Mouse (Mus musculus) embryonic facial prominence, embryonic 12.5 days (tissue): ENCODE measurements around the gene Zfp212. TPM values are rescaled to one million over a fixed set of nuclear protein-coding genes. Genes with fewer than 3 reads are reported as not detected.

ENCODE experiments used
- ATAC-seq: fragments of 200-750 bp; cut with Nextera tagmentation; 2 replicates; pipeline ENCODE4 v1.8.0; 2017; ENCODE audit not compliant: insufficient number of reproducible peaks, insufficient read depth, low FRiP score, low TSS enrichment
- H3K27ac ChIP-seq: fragments of 300-500 bp; sonication (generic); 2 replicates; pipeline ENCODE4 v1.5.1; 2016; ENCODE audit warnings: mild to moderate bottlenecking
- H3K27me3 ChIP-seq: fragments of 300-500 bp; sonication (generic); 2 replicates; pipeline ENCODE4 v1.6.1; 2016; ENCODE audit warnings: mild to moderate bottlenecking, moderate library complexity
- H3K36me3 ChIP-seq: fragments of 300-500 bp; sonication (generic); 2 replicates; pipeline ENCODE4 v1.6.1; 2016; ENCODE audit warnings: mild to moderate bottlenecking
- H3K4me1 ChIP-seq: fragments of 300-500 bp; sonication (generic); 2 replicates; pipeline ENCODE4 v1.6.1; 2016
- H3K4me2 ChIP-seq: fragments of 300-500 bp; sonication (generic); replicated peaks from 2 replicates; pipeline ENCODE4 v1.6.1; 2016; ENCODE audit warnings: mild to moderate bottlenecking, moderate library complexity
- H3K4me3 ChIP-seq: fragments of 300-500 bp; sonication (generic); 2 replicates; pipeline ENCODE4 v1.5.1; 2016; ENCODE audit warnings: mild to moderate bottlenecking
- H3K9ac ChIP-seq: fragments of 300-500 bp; sonication (generic); 2 replicates; pipeline ENCODE4 v1.6.1; 2016; ENCODE audit warnings: mild to moderate bottlenecking, moderate library complexity
- H3K9me3 ChIP-seq: fragments of 300-500 bp; sonication (generic); 2 replicates; pipeline ENCODE4 v1.6.1; 2016; ENCODE audit warnings: mild to moderate bottlenecking, moderate library complexity
- WGBS: fragments of 180-500 bp; shearing (Covaris S2); methylation state at CpG from one replicate; pipeline ENCODE4 v1.1.7; 2016; 5-methylcytosine and 5-hydroxymethylcytosine counted together
- polyA plus RNA-seq: library from polyadenylated mRNA; unstranded; fragments of >200 nt; fragmentation: Nextera tagmentation; extraction: Ambion mirVana; gene quantifications from 2 replicates; pipeline ENCODE4 v1.2.1, GENCODE M21; 2016

The Zfp212 gene
- polyA plus RNA-seq, 1 experiment from 2014 or later, result 21.8 TPM

GRCm38 (mm10) chr6:47904361-47904760, 15.9 kb upstream of the Zfp212 start:
- Histone ChIP-seq H3K4me2 (no peak overlapping the region), H3K27ac (no peak overlapping the region), H3K4me1 (no peaks in the 10 kb centered on the region), H3K27me3 (peaks cover 15% of the 10 kb centered on the region; the same call in 1 of the 2 replicates), H3K9me3 (0 out of 2 replicates have a peak, but pooled peaks cover 5% of the 10 kb centered on the region), H3K4me3 (no peak overlapping the region), H3K36me3 (peaks cover 85% of the 10 kb centered on the region), H3K9ac (no peak overlapping the region)
- WGBS, result 35% methylated on average over 19 of the region's 19 CpGs
- no peak for ATAC-seq

DNA sequence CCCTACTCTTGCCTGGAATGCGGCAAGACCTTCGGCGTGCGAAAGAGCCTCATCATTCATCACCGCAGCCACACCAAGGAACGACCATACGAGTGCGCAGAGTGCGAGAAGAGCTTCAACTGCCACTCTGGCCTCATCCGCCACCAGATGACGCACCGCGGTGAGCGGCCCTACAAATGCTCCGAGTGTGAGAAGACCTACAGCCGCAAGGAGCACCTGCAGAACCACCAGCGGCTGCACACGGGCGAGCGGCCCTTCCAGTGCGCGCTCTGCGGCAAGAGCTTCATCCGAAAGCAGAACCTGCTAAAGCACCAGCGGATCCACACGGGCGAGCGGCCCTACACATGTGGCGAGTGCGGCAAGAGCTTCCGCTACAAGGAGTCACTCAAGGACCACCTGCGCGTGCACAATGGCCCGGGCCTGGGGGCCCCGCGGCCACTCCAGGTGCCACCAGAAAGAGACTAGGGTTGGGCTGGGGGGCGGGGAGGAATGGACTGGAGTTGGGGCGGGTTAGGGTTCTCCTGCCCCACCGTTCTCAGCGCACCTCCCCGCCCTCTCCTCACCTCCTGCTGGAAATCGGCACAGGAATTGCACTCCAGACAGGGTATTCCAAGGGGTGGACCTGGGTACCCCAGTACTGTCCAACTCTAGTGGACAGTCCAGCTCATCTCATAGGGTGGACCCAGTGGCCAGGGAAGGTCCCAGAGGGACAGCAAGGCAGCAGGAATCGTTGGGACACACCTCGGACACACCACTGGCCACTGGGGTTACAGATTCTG, 15.2 kb upstream of the Zfp212 start:
- no peak overlapping the region for H3K27ac ChIP-seq
- no peak overlapping the region for H3K4me2 ChIP-seq
- no peak for ATAC-seq
- no peaks in the 10 kb centered on the region for H3K4me1 ChIP-seq
- no peak overlapping the region for H3K4me3 ChIP-seq
- no peak overlapping the region for H3K9ac ChIP-seq
- H3K36me3 ChIP-seq, result peaks cover 81% of the 10 kb centered on the region
- H3K27me3 ChIP-seq, result peaks cover 15% of the 10 kb centered on the region; the same call in 1 of the 2 replicates
- 56% methylated on average over 44 of the region's 44 CpGs for WGBS
- H3K9me3 ChIP-seq, result 0 out of 2 replicates have a peak, but pooled peaks cover 5% of the 10 kb centered on the region

- H3K4me1 ChIP-seq, result no peaks in the 10 kb centered on the region
- ATAC-seq, result no peak
- peaks cover 69% of the 10 kb centered on the region for H3K36me3 ChIP-seq
- H3K9ac ChIP-seq, result no peak overlapping the region
- H3K4me2 ChIP-seq, result no peak overlapping the region
- H3K27me3 ChIP-seq, result peaks cover 15% of the 10 kb centered on the region; the same call in 1 of the 2 replicates
- H3K4me3 ChIP-seq, result no peak overlapping the region
- 0 out of 2 replicates have a peak, but pooled peaks cover 5% of the 10 kb centered on the region for H3K9me3 ChIP-seq
- H3K27ac ChIP-seq, result no peak overlapping the region
- 95% methylated on average over 5 of the region's 5 CpGs for WGBS
Observed at GRCm38 (mm10) chr6:47906326-47906725, 13.9 kb upstream of the Zfp212 start.

DNA sequence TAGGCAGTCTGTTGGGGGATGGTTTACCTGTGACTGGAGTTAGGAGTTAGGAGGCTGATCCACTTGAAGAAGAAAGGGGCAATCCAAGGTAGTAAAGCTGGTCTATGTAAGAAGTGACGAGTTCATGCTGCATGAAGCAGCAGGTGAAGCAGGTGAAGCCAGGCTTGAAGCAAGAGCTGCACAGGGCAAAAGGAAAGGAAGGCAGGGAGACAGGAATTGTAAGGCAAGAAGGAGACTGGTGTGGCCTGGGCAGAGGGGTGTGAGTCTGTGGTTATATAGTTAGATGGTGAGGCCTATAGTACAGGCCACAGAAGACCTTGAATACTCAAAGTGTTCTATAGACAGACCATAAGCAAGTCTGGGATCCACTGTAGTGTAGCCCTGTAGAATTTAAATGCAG, 11.3 kb upstream of the Zfp212 start:
- no peak overlapping the region for H3K4me2 ChIP-seq
- H3K27ac ChIP-seq, result no peak overlapping the region
- no peak overlapping the region for H3K4me3 ChIP-seq
- peaks cover 9% of the 10 kb centered on the region; the same call in 1 of the 2 replicates for H3K27me3 ChIP-seq
- H3K9me3 ChIP-seq, result 0 out of 2 replicates have a peak, but pooled peaks cover 5% of the 10 kb centered on the region
- no peaks in the 10 kb centered on the region for H3K4me1 ChIP-seq
- no peak overlapping the region for H3K9ac ChIP-seq
- peaks cover 44% of the 10 kb centered on the region for H3K36me3 ChIP-seq
- 80% methylated on average over 1 of the region's 1 CpGs for WGBS
- no peak for ATAC-seq

DNA sequence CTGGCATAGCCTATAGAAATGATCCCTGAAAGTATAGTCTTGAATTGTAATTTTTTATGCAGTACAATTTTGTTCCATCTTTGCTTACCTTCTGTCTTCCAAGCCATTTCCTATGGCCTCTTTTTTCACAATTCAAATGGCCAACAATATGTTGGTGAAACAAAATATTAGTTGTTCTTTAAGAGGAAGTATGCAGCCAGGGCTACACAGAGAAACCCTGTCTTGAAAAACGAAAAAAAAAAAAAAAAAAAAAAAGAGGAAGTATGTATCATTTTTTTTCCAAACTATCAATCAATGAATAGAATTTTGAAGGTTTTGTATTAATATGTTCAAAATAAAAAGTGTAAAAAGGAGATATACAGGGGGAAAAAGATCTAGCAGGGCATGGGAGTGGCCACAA, 8.6 kb upstream of the Zfp212 start:
- Histone ChIP-seq H3K4me3 (no peak overlapping the region), H3K4me1 (no peaks in the 10 kb centered on the region), H3K9ac (no peak overlapping the region), H3K9me3 (no peaks in the 10 kb centered on the region), H3K4me2 (no peak overlapping the region), H3K36me3 (peaks cover 17% of the 10 kb centered on the region; the same call in 1 of the 2 replicates), H3K27me3 (no peaks in the 10 kb centered on the region), H3K27ac (no peak overlapping the region)
- ATAC-seq, result no peak
- WGBS, result 66% methylated on average over 1 of the region's 1 CpGs

DNA sequence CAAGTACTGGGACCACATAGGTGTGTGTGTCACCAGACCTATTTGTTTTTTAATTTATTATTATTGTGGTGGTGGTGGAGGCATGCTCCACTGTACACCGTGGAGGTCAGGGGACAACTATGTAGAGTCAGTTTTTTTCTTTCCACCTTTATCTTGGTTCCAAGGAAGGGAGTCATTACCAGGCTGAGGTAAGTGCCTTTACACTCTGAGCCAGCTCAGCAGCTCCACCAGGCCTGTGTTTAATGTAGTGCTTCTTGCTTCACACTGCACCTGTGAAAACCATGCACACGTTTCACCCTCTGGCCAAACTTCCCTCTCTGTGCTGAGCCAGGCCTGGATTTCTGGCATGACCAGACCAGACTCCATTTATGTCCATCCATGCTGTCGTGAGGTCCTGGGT, 7.3 kb upstream of the Zfp212 start:
- 64% methylated on average over 3 of the region's 3 CpGs for WGBS
- Histone ChIP-seq H3K4me3 (no peak overlapping the region), H3K27me3 (no peaks in the 10 kb centered on the region), H3K9me3 (no peaks in the 10 kb centered on the region), H3K36me3 (peaks cover 4% of the 10 kb centered on the region; the same call in 1 of the 2 replicates), H3K27ac (no peak overlapping the region), H3K4me2 (no peak overlapping the region), H3K9ac (no peak overlapping the region), H3K4me1 (no peaks in the 10 kb centered on the region)
- no peak for ATAC-seq

DNA sequence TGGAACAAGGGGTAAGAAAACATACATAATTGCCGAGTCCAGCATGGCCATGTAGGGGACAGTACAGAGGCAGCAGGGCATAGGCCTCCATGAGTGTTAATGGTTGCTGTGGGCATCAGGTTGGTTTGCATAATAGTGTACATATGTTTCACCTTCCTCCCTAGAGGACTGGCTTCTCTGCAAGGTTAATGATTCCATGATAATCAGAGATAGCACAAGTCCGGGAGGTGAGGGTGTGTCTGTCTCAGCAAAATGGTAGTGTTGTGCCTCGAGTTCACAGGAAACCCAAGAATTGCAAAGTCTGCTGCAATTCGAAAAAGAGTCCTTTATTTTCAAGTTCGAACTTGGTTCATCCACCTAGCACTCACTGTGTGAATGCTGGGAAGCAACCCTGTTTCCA, 3.2 kb upstream of the Zfp212 start:
- WGBS, result 75% methylated on average over 5 of the region's 5 CpGs
- Histone ChIP-seq H3K4me3 (no peak overlapping the region), H3K4me1 (peaks cover 9% of the 10 kb centered on the region), H3K27me3 (no peaks in the 10 kb centered on the region), H3K36me3 (no peaks in the 10 kb centered on the region), H3K9ac (no peak overlapping the region), H3K4me2 (no peak overlapping the region), H3K9me3 (no peaks in the 10 kb centered on the region), H3K27ac (no peak overlapping the region)
- no peak for ATAC-seq

- Histone ChIP-seq H3K36me3 (no peaks in the 10 kb centered on the region), H3K27ac (no peak overlapping the region), H3K27me3 (no peaks in the 10 kb centered on the region), H3K4me2 (no peak overlapping the region), H3K4me1 (peaks cover 12% of the 10 kb centered on the region), H3K9me3 (no peaks in the 10 kb centered on the region), H3K4me3 (no peak overlapping the region), H3K9ac (no peak overlapping the region)
- ATAC-seq, result no peak
- 73% methylated on average over 3 of the region's 3 CpGs for WGBS
Observed at GRCm38 (mm10) chr6:47918768-47919274, 1.5 kb upstream of the Zfp212 start.

GRCm38 (mm10) chr6:47919646-47920446, 430 bp upstream of the Zfp212 start:
- no peaks in the 10 kb centered on the region for H3K27me3 ChIP-seq
- H3K27ac ChIP-seq, result peak overlapping the region; percentile 97
- peak; percentile 16; the same call in 1 of the 2 replicates for ATAC-seq
- H3K9me3 ChIP-seq, result no peaks in the 10 kb centered on the region
- H3K4me1 ChIP-seq, result peaks cover 12% of the 10 kb centered on the region
- H3K9ac ChIP-seq, result peak overlapping the region; percentile 88; the same call in 1 of the 2 replicates
- no peaks in the 10 kb centered on the region for H3K36me3 ChIP-seq
- 27% methylated on average over 11 of the region's 11 CpGs for WGBS
- peak overlapping the region; percentile 84 for H3K4me3 ChIP-seq
- H3K4me2 ChIP-seq, result peak overlapping the region; percentile 76

DNA sequence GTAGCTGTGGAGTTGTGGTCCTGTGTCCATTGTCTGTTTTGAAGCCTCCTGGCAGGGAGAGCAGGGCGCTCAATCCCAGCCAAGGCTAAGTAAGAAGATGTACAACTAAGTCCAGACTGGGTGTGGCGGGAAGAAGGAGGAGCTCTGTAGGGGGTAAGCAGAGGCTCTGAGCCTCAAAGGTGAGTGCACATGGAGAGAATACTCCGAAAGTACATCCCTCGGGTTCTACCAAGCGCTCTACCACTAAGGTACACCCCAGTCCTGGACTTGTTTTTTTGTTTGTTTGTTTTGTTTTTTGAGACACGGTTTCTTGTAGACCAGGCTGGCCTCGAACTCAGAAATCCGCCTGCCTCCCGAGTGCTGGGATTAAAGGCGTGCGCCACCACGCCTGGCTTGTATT, 22.2 kb downstream of the Zfp212 start:
- ATAC-seq, result no peak
- Histone ChIP-seq H3K27me3 (no peaks in the 10 kb centered on the region), H3K36me3 (peaks cover 19% of the 10 kb centered on the region), H3K9ac (0 out of 2 replicates have a peak overlapping the region, but pooled peaks have one; percentile 74), H3K4me1 (peaks cover 10% of the 10 kb centered on the region; the same call in 1 of the 2 replicates), H3K9me3 (no peaks in the 10 kb centered on the region), H3K4me2 (peak overlapping the region; percentile 76), H3K4me3 (peak overlapping the region; percentile 45), H3K27ac (no peak overlapping the region)
- 51% methylated on average over 12 of the region's 12 CpGs for WGBS

DNA sequence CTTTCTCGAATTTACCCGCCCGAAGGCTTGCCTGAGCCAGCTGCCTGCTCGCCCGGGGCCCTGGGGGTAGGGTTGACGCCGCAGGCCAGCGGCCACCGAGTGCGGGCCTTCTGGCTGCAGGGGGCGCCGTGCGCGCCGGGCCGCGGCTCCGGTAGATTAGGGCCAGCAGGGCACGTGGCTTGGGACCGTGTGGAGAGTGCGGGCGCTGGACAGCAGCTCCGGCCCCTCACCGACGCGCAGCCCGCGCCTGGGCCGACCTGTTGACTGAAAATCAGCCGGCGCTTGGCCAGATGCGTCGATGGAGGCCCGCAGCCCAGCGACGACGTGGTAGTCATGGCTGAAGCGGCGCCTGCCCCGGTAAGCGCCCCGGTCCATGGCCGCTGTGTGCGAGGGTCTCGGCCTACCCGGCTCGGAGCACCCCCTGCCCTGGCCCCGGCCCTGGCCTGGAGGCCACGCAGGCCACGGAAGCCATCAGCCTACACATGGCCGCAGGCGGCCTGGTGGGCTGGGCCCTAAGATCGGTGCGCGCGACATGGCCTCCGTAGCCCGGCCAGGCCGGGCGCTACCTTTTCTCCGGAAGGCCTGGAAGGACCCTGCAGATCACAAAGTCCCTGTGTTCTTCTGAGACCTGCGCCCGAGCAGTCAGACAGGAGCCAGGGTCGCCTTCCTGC, 22.9 kb downstream of the Zfp212 start:
- Histone ChIP-seq H3K4me3 (peak overlapping the region; percentile 45), H3K27ac (peak overlapping the region; percentile 55), H3K36me3 (peaks cover 19% of the 10 kb centered on the region), H3K9me3 (no peaks in the 10 kb centered on the region), H3K4me1 (peaks cover 10% of the 10 kb centered on the region; the same call in 1 of the 2 replicates), H3K9ac (peak overlapping the region; percentile 74), H3K27me3 (no peaks in the 10 kb centered on the region), H3K4me2 (peak overlapping the region; percentile 76)
- ATAC-seq, result peak; percentile 70; the same call in 1 of the 2 replicates
- WGBS, result 9% methylated on average over 56 of the region's 64 CpGs
